Mouse (Mus musculus): ENCODE results near the gene Aco1.

DNA sequence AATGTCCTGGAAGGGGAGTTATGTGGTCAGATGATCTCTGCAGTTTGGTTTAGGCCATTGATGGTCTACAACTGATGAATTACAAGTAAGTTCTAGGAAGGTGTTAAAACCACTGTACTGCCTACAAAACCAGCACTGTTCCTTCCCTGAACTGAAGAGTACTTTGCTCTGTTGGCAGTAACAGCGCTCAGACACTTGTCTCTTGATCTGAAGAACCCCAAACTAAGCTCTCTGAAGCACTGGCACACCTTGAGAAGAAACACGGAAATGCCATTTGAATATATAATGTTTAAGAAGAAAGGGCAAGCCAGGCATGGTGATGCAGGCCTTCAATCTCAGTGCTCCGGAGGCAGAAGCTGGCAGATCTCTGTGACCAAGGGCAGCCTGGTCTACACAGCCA, 61.5 kb downstream of the Aco1 start:
- TF ChIP-seq CTCF (IDR thresholded peaks at IDR 0.05; ENCODE audit: low read depth) (no peak), EP300 (IDR thresholded peaks at IDR 0.05; ENCODE audit: low read depth) (no peak)
